Comparison of ENCODE assay signal across 8 mouse cellular contexts in the genomic region with DNA sequence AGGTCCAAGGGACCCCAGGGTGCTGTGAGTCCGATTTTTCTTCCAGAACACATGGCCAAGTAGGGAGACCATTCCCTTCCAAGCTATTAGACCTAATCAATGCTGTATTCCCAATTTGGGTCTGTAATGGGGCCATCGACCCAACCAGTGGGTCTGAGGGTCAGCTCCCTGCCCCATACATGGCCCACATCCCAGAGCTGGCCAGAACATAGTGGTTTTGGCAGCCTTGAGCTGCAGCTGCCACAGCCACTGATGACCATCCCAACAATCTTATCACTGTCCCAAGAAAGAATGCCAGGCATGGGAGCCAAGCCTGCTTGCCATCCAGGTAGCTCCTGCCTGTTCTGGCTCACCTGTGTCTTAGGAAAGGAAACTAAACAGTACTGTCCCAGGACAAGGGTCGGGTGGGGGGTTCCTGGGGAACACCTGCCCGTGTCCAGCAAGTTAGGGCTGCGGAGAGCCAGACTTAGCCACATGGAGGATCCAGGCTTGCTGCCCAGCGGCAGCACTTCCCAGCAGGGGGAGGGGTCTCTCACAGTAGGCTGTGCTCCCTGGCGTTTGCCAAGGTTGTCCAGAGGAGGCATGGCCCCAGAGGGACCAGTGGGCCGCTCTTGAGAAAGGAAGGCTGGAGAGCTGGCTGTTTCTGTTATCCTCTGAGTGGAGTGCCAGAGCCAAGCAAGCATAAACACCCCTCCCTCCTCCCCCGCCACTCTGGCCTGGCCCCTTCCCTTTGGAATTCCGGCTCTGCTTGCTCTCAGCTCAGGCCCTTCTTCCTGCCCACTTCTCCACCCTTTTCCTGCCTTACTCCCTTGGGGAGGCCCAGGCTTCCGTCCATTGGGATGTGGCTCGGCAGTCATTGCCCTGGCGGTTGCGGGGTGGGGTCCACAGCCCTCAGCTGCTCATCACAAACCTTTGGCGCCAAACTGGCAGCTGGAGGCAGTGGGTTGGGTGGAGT. TPM values are rescaled to one million over a fixed set of nuclear protein-coding genes. Genes with fewer than 3 reads are reported as not detected.
DNase-seq lines count a peak whose midpoint lies in the region; ATAC-seq lines count a peak whose summit lies in the region.
"Had no signal": no experiment of that assay in that cellular context is flagged by ENCODE, and none has a peak within 500 bp of the region (broad histone marks: within the 10 kb centered on the region; RNA-seq: fewer than 3 reads in every experiment).

No protein-coding gene starts in this region.

- no peak for ATAC-seq in intestine, embryonic 14.5 days (replicated peaks; ENCODE audit: low FRiP score, low TSS enrichment, low read depth)
- no peak for ATAC-seq in limb, embryonic 12.5 days (ENCODE audit: insufficient number of reproducible peaks, insufficient read depth, low FRiP score, low TSS enrichment, low read depth)
- ATAC-seq in midbrain, embryonic 15.5 days (replicated peaks), result no peak

- peak; percentile 96 for DNase-seq in adipocyte (ENCODE audit: low spot score)
- DNase-seq in brain, embryonic 18.5 days (ENCODE audit: low read depth, low spot score), result peak; percentile 42
- DNase-seq in gastrocnemius, postnatal 25 days, result peak; percentile 90
- no peak for DNase-seq in intestine, embryonic 14.5 days (ENCODE audit: low spot score)
- DNase-seq in spleen, adult 18-20 months, result no peak

- peak overlapping the region; percentile 48 for H3K4me3 ChIP-seq in intestine, embryonic 14.5 days (ENCODE audit: low read depth, low read length)
- H3K4me3 ChIP-seq in limb, embryonic 12.5 days (replicated peaks), result no peak overlapping the region
- H3K4me3 ChIP-seq in midbrain, embryonic 15.5 days, result peak overlapping the region; percentile 71

- H3K27ac ChIP-seq in intestine, embryonic 14.5 days (ENCODE audit: low read depth), result peak overlapping the region; percentile 59; the same call in 1 of the 2 replicates
- 0 out of 2 replicates have a peak overlapping the region, but pooled peaks have one; percentile 12 for H3K27ac ChIP-seq in limb, embryonic 12.5 days
- H3K27ac ChIP-seq in midbrain, embryonic 15.5 days, result peak overlapping the region; percentile 84

- 15% methylated on average over 15 of the region's 15 CpGs for WGBS in intestine, embryonic 14.5 days
- WGBS in limb, embryonic 12.5 days, result 23% methylated on average over 15 of the region's 15 CpGs
- WGBS in midbrain, embryonic 15.5 days, result 19% methylated on average over 15 of the region's 15 CpGs

- peaks cover 13% of the 10 kb centered on the region for H3K36me3 ChIP-seq in intestine, embryonic 14.5 days (ENCODE audit: control insufficient read depth, insufficient read depth, low read length)
- peaks cover 16% of the 10 kb centered on the region for H3K36me3 ChIP-seq in limb, embryonic 12.5 days
- peaks cover 13% of the 10 kb centered on the region for H3K36me3 ChIP-seq in midbrain, embryonic 15.5 days (replicated peaks)

- peak overlapping the region; percentile 50 for H3K4me2 ChIP-seq in intestine, embryonic 14.5 days (ENCODE audit: low read length)
- peak overlapping the region; percentile 76 for H3K4me2 ChIP-seq in limb, embryonic 12.5 days
- H3K4me2 ChIP-seq in midbrain, embryonic 15.5 days, result peak overlapping the region; percentile 62

- H3K9me3 ChIP-seq in intestine, embryonic 14.5 days (ENCODE audit: control insufficient read depth, low read length), result no peaks in the 10 kb centered on the region
- no peaks in the 10 kb centered on the region for H3K9me3 ChIP-seq in limb, embryonic 12.5 days
- H3K9me3 ChIP-seq in midbrain, embryonic 15.5 days, result no peaks in the 10 kb centered on the region

- H3K4me1 ChIP-seq in intestine, embryonic 14.5 days (replicated peaks; ENCODE audit: control insufficient read depth, insufficient read depth, low read length), result peaks cover 31% of the 10 kb centered on the region
- peaks cover 53% of the 10 kb centered on the region for H3K4me1 ChIP-seq in limb, embryonic 12.5 days (replicated peaks)
- H3K4me1 ChIP-seq in midbrain, embryonic 15.5 days, result peaks cover 49% of the 10 kb centered on the region

- peak overlapping the region; percentile 8 for H3K9ac ChIP-seq in intestine, embryonic 14.5 days (ENCODE audit: low read length)
- H3K9ac ChIP-seq in limb, embryonic 12.5 days (replicated peaks), result 0 out of 2 replicates have a peak overlapping the region, but pooled peaks have one; percentile 28
- peak overlapping the region; percentile 65; the same call in 1 of the 2 replicates for H3K9ac ChIP-seq in midbrain, embryonic 15.5 days

- peaks cover 14% of the 10 kb centered on the region for H3K27me3 ChIP-seq in intestine, embryonic 14.5 days (replicated peaks; ENCODE audit: control insufficient read depth, insufficient read depth, low read length)
- peaks cover 77% of the 10 kb centered on the region for H3K27me3 ChIP-seq in limb, embryonic 12.5 days
- no peaks in the 10 kb centered on the region for H3K27me3 ChIP-seq in midbrain, embryonic 15.5 days (replicated peaks)

RNA-seq across cellular contexts. Expression of a gene that starts 2.3 kb away (rescaled TPM):
- total RNA-seq in gastrocnemius, postnatal 25 days (2021), result 10 to 100 TPM; 39.5 to 52.5 TPM
- polyA plus RNA-seq in intestine, embryonic 14.5 days (2014; fragmentation: Nextera tagmentation; extraction: Ambion mirVana), result 124 and 129 TPM in 2 replicates
- 51.4 and 53.7 TPM in 2 replicates for polyA plus RNA-seq in limb, embryonic 12.5 days (2016; fragmentation: Nextera tagmentation; extraction: Ambion mirVana)
- polyA plus RNA-seq in midbrain, embryonic 15.5 days (2015; fragmentation: Nextera tagmentation; extraction: Ambion mirVana), result 370 and 393 TPM in 2 replicates

RNA-seq across cellular contexts. Expression of a gene that starts 3.8 kb away (rescaled TPM):
- 100 to 1,000 TPM in 1 of 2 experiments, 10 to 100 TPM in 1; 90.0 to 150 TPM for total RNA-seq in gastrocnemius, postnatal 25 days (2021)
- polyA plus RNA-seq in intestine, embryonic 14.5 days (2014; fragmentation: Nextera tagmentation; extraction: Ambion mirVana), result 266 and 312 TPM in 2 replicates
- polyA plus RNA-seq in limb, embryonic 12.5 days (2016; fragmentation: Nextera tagmentation; extraction: Ambion mirVana), result 71.0 and 73.2 TPM in 2 replicates
- polyA plus RNA-seq in midbrain, embryonic 15.5 days (2015; fragmentation: Nextera tagmentation; extraction: Ambion mirVana), result 23.7 and 27.3 TPM in 2 replicates

RNA-seq across cellular contexts. Expression of a gene that starts 13.9 kb away (rescaled TPM):
- under 1 TPM; 0.46 to 0.54 TPM for total RNA-seq in gastrocnemius, postnatal 25 days (2021)
- polyA plus RNA-seq in intestine, embryonic 14.5 days (2014; fragmentation: Nextera tagmentation; extraction: Ambion mirVana), result 24.2 and 27.9 TPM in 2 replicates
- 44.1 and 44.6 TPM in 2 replicates for polyA plus RNA-seq in limb, embryonic 12.5 days (2016; fragmentation: Nextera tagmentation; extraction: Ambion mirVana)
- polyA plus RNA-seq in midbrain, embryonic 15.5 days (2015; fragmentation: Nextera tagmentation; extraction: Ambion mirVana), result 12.7 and 16.3 TPM in 2 replicates

RNA-seq across cellular contexts. Expression of a gene that starts 43.4 kb away (rescaled TPM):
- total RNA-seq in gastrocnemius, postnatal 25 days (2021), result under 1 TPM; 0.33 to 0.46 TPM
- 6.6 and 7.6 TPM in 2 replicates for polyA plus RNA-seq in intestine, embryonic 14.5 days (2014; fragmentation: Nextera tagmentation; extraction: Ambion mirVana)
- polyA plus RNA-seq in limb, embryonic 12.5 days (2016; fragmentation: Nextera tagmentation; extraction: Ambion mirVana), result 17.5 and 18.7 TPM in 2 replicates
- 44.9 and 50.6 TPM in 2 replicates for polyA plus RNA-seq in midbrain, embryonic 15.5 days (2015; fragmentation: Nextera tagmentation; extraction: Ambion mirVana)
- total RNA-seq: common myeloid progenitor, adult 5-6 weeks had no signal

RNA-seq across cellular contexts. Expression of a gene that starts 44.2 kb away (rescaled TPM):
- 10 to 100 TPM; 29.3 to 34.4 TPM for total RNA-seq in gastrocnemius, postnatal 25 days (2021)
- 17.6 and 21.3 TPM in 2 replicates for polyA plus RNA-seq in intestine, embryonic 14.5 days (2014; fragmentation: Nextera tagmentation; extraction: Ambion mirVana)
- 19.3 and 20.5 TPM in 2 replicates for polyA plus RNA-seq in limb, embryonic 12.5 days (2016; fragmentation: Nextera tagmentation; extraction: Ambion mirVana)
- 17.2 and 18.1 TPM in 2 replicates for polyA plus RNA-seq in midbrain, embryonic 15.5 days (2015; fragmentation: Nextera tagmentation; extraction: Ambion mirVana)

Comparison
In these comparisons a context has a peak if more than half of its experiments do, and no peak if none do; other contexts are left out.
1. DNase-seq: peak in adipocyte (single experiment), brain, embryonic 18.5 days (single experiment) and gastrocnemius, postnatal 25 days (single experiment); none in intestine, embryonic 14.5 days (single experiment) and spleen, adult 18-20 months (0 of 2).
2. H3K27ac ChIP-seq: peak in every context shown above with its lines; median percentile 84 in midbrain, embryonic 15.5 days; 59 in intestine, embryonic 14.5 days; 12 in limb, embryonic 12.5 days.
3. H3K9ac ChIP-seq: peak in every context shown above with its lines; median percentile 65 in midbrain, embryonic 15.5 days; 28 in limb, embryonic 12.5 days; 8 in intestine, embryonic 14.5 days.
4. Peak in every context shown above with its lines, with median percentiles within 50 percentile points of each other: H3K4me2 ChIP-seq.